Mouse (Mus musculus): Measurements from ENCODE around the gene Epha4. TPM values are rescaled to one million over a fixed set of nuclear protein-coding genes. Genes with fewer than 3 reads are reported as not detected.

The Epha4 gene
- polyA plus RNA-seq, 1 experiment from 2014 or later, result 9.6 TPM

DNA sequence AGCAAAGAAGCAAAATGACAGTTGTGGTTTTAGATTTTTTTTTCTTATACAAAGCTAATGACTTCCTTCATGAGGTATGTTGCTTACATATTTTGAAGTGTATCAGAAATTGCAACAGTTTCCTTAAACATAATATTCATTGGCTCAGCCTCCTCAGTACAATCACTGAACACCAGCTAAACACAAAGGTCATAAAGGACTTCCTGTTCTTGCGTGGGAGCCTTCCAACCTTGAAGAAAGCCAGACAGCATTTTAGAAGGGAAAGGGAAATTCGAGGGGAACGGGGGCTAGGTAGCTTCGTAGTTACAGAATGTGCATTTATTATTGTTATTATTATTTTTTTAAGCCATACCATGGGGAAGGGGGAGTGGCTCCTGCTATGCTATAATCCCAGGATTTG is 76.2 kb downstream of the Epha4 start:
- Histone ChIP-seq H3K36me3 (ENCODE audit: insufficient read depth, low read length) (no peaks in the 10 kb centered on the region), H3K4me1 (ENCODE audit: insufficient read depth, low read depth, low read length) (peaks cover 3% of the 10 kb centered on the region; the same call in 1 of the 2 replicates), H3K4me2 (replicated peaks; ENCODE audit: low read depth, low read length) (no peak overlapping the region), H3K9ac (replicated peaks; ENCODE audit: low read depth) (no peak overlapping the region), H3K4me3 (ENCODE audit: low read depth, low read length) (no peak overlapping the region), H3K27ac (ENCODE audit: low read length) (no peak overlapping the region), H3K9me3 (ENCODE audit: low read length) (no peaks in the 10 kb centered on the region), H3K27me3 (replicated peaks; ENCODE audit: insufficient read depth, low read length) (no peaks in the 10 kb centered on the region)
- DNase-seq (ENCODE audit: low spot score) (no peak), ATAC-seq (no peak)
- TF ChIP-seq EP300 (IDR thresholded peaks at IDR 0.05), result peak; percentile 44; the same call in 1 of the 2 replicates
- no peak for TF ChIP-seq CTCF (IDR thresholded peaks at IDR 0.05)
- WGBS, result 48% methylated on average over 4 of the region's 4 CpGs

GRCm38 (mm10) chr1:77437881-77438610 is 76.8 kb downstream of the Epha4 start:
- no peak for ATAC-seq
- H3K36me3 ChIP-seq (ENCODE audit: insufficient read depth, low read length), result no peaks in the 10 kb centered on the region
- DNase-seq (ENCODE audit: low spot score), result no peak
- H3K27me3 ChIP-seq (replicated peaks; ENCODE audit: insufficient read depth, low read length), result no peaks in the 10 kb centered on the region
- no peaks in the 10 kb centered on the region for H3K9me3 ChIP-seq (ENCODE audit: low read length)
- H3K4me2 ChIP-seq (replicated peaks; ENCODE audit: low read depth, low read length), result no peak overlapping the region
- no peak overlapping the region for H3K4me3 ChIP-seq (ENCODE audit: low read depth, low read length)
- 78% methylated on average over 10 of the region's 10 CpGs for WGBS
- TF ChIP-seq EP300 (IDR thresholded peaks at IDR 0.05), result no peak
- no peak for TF ChIP-seq CTCF (IDR thresholded peaks at IDR 0.05)
- peaks cover 3% of the 10 kb centered on the region; the same call in 1 of the 2 replicates for H3K4me1 ChIP-seq (ENCODE audit: insufficient read depth, low read depth, low read length)
- no peak overlapping the region for H3K27ac ChIP-seq (ENCODE audit: low read length)
- H3K9ac ChIP-seq (replicated peaks; ENCODE audit: low read depth), result no peak overlapping the region

GRCm38 (mm10) chr1:77435045-77435444 is 79.8 kb downstream of the Epha4 start:
- no peak overlapping the region for H3K4me2 ChIP-seq (replicated peaks; ENCODE audit: low read depth, low read length)
- no peak for ATAC-seq

GRCm38 (mm10) chr1:77433148-77433547 is 81.7 kb downstream of the Epha4 start:
- no peak overlapping the region for H3K27ac ChIP-seq (ENCODE audit: low read length)
- H3K4me1 ChIP-seq (ENCODE audit: insufficient read depth, low read depth, low read length), result no peaks in the 10 kb centered on the region
- H3K9me3 ChIP-seq (ENCODE audit: low read length), result no peaks in the 10 kb centered on the region
- no peaks in the 10 kb centered on the region for H3K27me3 ChIP-seq (replicated peaks; ENCODE audit: insufficient read depth, low read length)
- DNase-seq (ENCODE audit: low spot score) (no peak), ATAC-seq (no peak)
- H3K9ac ChIP-seq (replicated peaks; ENCODE audit: low read depth), result no peak overlapping the region
- no peak overlapping the region for H3K4me2 ChIP-seq (replicated peaks; ENCODE audit: low read depth, low read length)
- H3K4me3 ChIP-seq (ENCODE audit: low read depth, low read length), result no peak overlapping the region
- WGBS, result 95% methylated on average over 3 of the region's 3 CpGs
- TF ChIP-seq EP300 (IDR thresholded peaks at IDR 0.05), result no peak
- TF ChIP-seq CTCF (IDR thresholded peaks at IDR 0.05), result no peak
- H3K36me3 ChIP-seq (ENCODE audit: insufficient read depth, low read length), result no peaks in the 10 kb centered on the region

More at GRCm38 (mm10) chr1:77435045-77435444, 79.8 kb downstream of the Epha4 start:
- DNase-seq (ENCODE audit: low spot score), result no peak
- no peaks in the 10 kb centered on the region for H3K9me3 ChIP-seq (ENCODE audit: low read length)
- no peaks in the 10 kb centered on the region for H3K36me3 ChIP-seq (ENCODE audit: insufficient read depth, low read length)
- no peak overlapping the region for H3K4me3 ChIP-seq (ENCODE audit: low read depth, low read length)
- no peaks in the 10 kb centered on the region for H3K4me1 ChIP-seq (ENCODE audit: insufficient read depth, low read depth, low read length)
- TF ChIP-seq EP300 (IDR thresholded peaks at IDR 0.05) (no peak), CTCF (IDR thresholded peaks at IDR 0.05) (no peak)
- WGBS, result 14% methylated on average over 4 of the region's 4 CpGs
- H3K27me3 ChIP-seq (replicated peaks; ENCODE audit: insufficient read depth, low read length), result no peaks in the 10 kb centered on the region
- no peak overlapping the region for H3K27ac ChIP-seq (ENCODE audit: low read length)
- no peak overlapping the region for H3K9ac ChIP-seq (replicated peaks; ENCODE audit: low read depth)

- H3K4me2 ChIP-seq (replicated peaks; ENCODE audit: low read depth, low read length), result no peak overlapping the region
- no peaks in the 10 kb centered on the region for H3K9me3 ChIP-seq (ENCODE audit: low read length)
- WGBS, result 86% methylated on average over 2 of the region's 2 CpGs
- ATAC-seq, result no peak
- H3K27me3 ChIP-seq (replicated peaks; ENCODE audit: insufficient read depth, low read length), result no peaks in the 10 kb centered on the region
- H3K9ac ChIP-seq (replicated peaks; ENCODE audit: low read depth), result no peak overlapping the region
- no peaks in the 10 kb centered on the region for H3K4me1 ChIP-seq (ENCODE audit: insufficient read depth, low read depth, low read length)
- no peaks in the 10 kb centered on the region for H3K36me3 ChIP-seq (ENCODE audit: insufficient read depth, low read length)
- H3K4me3 ChIP-seq (ENCODE audit: low read depth, low read length), result no peak overlapping the region
- no peak for DNase-seq (ENCODE audit: low spot score)
- no peak for TF ChIP-seq CTCF (IDR thresholded peaks at IDR 0.05)
- no peak for TF ChIP-seq EP300 (IDR thresholded peaks at IDR 0.05)
- H3K27ac ChIP-seq (ENCODE audit: low read length), result no peak overlapping the region
These were observed 82.4 kb downstream of the Epha4 start for GRCm38 (mm10) chr1:77432489-77432888.

GRCm38 (mm10) chr1:77429174-77429573 is 85.7 kb downstream of the Epha4 start:
- Histone ChIP-seq H3K36me3 (ENCODE audit: insufficient read depth, low read length) (no peaks in the 10 kb centered on the region), H3K27ac (ENCODE audit: low read length) (no peak overlapping the region), H3K9ac (replicated peaks; ENCODE audit: low read depth) (no peak overlapping the region), H3K4me3 (ENCODE audit: low read depth, low read length) (no peak overlapping the region), H3K9me3 (ENCODE audit: low read length) (no peaks in the 10 kb centered on the region), H3K27me3 (replicated peaks; ENCODE audit: insufficient read depth, low read length) (no peaks in the 10 kb centered on the region), H3K4me2 (replicated peaks; ENCODE audit: low read depth, low read length) (no peak overlapping the region), H3K4me1 (ENCODE audit: insufficient read depth, low read depth, low read length) (no peaks in the 10 kb centered on the region)
- TF ChIP-seq EP300 (IDR thresholded peaks at IDR 0.05) (no peak), CTCF (IDR thresholded peaks at IDR 0.05) (no peak)
- 79% methylated on average over 6 of the region's 6 CpGs for WGBS
- ATAC-seq (no peak), DNase-seq (ENCODE audit: low spot score) (no peak)
